15 mouse cellular contexts compared by ENCODE assay signal in genomic region chr16:86094461-86094860, GRCm38 (mm10).
DNase-seq lines count a peak whose midpoint lies in the region.
"Had no signal": no experiment of that assay in that cellular context is flagged by ENCODE, and none has a peak within 500 bp of the region (broad histone marks: within the 10 kb centered on the region; RNA-seq: fewer than 3 reads in every experiment).

No protein-coding gene starts in this region.

- peak; percentile 2 for DNase-seq in adrenal gland, adult 8-10 months
- no peak for DNase-seq in adrenal gland, adult 18-20 months (ENCODE audit: low spot score in 2 of 2)
- DNase-seq in ES-CJ7 (ENCODE audit: low read depth, low spot score) (peak; percentile 15), ZHBTc4 (ENCODE audit: low read depth, low spot score) (peak; percentile 39)
- peak; percentile 25 for DNase-seq in skeletal muscle tissue, adult 2 months (ENCODE audit: low read depth, low spot score)
- DNase-seq in gastrocnemius, adult 18-20 months (ENCODE audit: low spot score) = no peak
- DNase-seq in layer of hippocampus, adult 9-11 months = no peak
- DNase-seq: cerebellum, adult 11-12 months; cerebellum, postnatal 10 days; gastrocnemius, adult 2 months; heart, postnatal 4 days; kidney, adult 18-20 months; retina, postnatal 1 day; right cerebral cortex, postnatal 25 days; thymus, postnatal 25 days had no signal

Comparison
In these comparisons a context has a peak if more than half of its experiments do, and no peak if none do; other contexts are left out.
1. DNase-seq: peak in adrenal gland, adult 8-10 months (single experiment), ES-CJ7 (single experiment), ZHBTc4 (single experiment) and skeletal muscle tissue, adult 2 months (single experiment); none in adrenal gland, adult 18-20 months (0 of 2), gastrocnemius, adult 18-20 months (single experiment) and layer of hippocampus, adult 9-11 months (single experiment).